Mouse (Mus musculus) intestine, embryonic 15.5 days (tissue): Measurements from ENCODE around the gene Scgb3a1. TPM values are rescaled to one million over a fixed set of nuclear protein-coding genes. Genes with fewer than 3 reads are reported as not detected.
A peak's percentile ranks its signal among the peaks of the same experiment; 100 is the strongest.

Experiments
- ATAC-seq: fragments of 200-750 bp; cut with Nextera tagmentation; 2 replicates; pipeline ENCODE4 v1.8.0; 2017; ENCODE audit warnings: moderate TSS enrichment, moderate library complexity
- H3K27ac ChIP-seq: fragments of 300-500 bp; sonication (generic); 2 replicates; pipeline ENCODE4 v1.5.1; 2015; ENCODE audit warnings: mild to moderate bottlenecking, inconsistent platforms
- H3K27me3 ChIP-seq: fragments of 300-500 bp; sonication (generic); replicated peaks from 2 replicates; pipeline ENCODE4 v1.6.1; 2015; ENCODE audit warnings: inconsistent platforms
- H3K36me3 ChIP-seq: fragments of 300-500 bp; sonication (generic); 2 replicates; pipeline ENCODE4 v1.6.1; 2015; ENCODE audit warnings: inconsistent platforms
- H3K4me1 ChIP-seq: fragments of 300-500 bp; sonication (generic); replicated peaks from 2 replicates; pipeline ENCODE4 v1.6.1; 2015; ENCODE audit warnings: inconsistent platforms
- H3K4me2 ChIP-seq: fragments of 300-500 bp; sonication (generic); replicated peaks from 2 replicates; pipeline ENCODE4 v1.6.1; 2015; ENCODE audit warnings: mild to moderate bottlenecking, inconsistent platforms
- H3K4me3 ChIP-seq: fragments of 300-500 bp; sonication (generic); replicated peaks from 2 replicates; pipeline ENCODE4 v1.5.1; 2015; ENCODE audit warnings: inconsistent platforms
- H3K9ac ChIP-seq: fragments of 300-500 bp; sonication (generic); 2 replicates; pipeline ENCODE4 v1.6.1; 2015; ENCODE audit warnings: inconsistent platforms
- H3K9me3 ChIP-seq: fragments of 300-500 bp; sonication (generic); 2 replicates; pipeline ENCODE4 v1.6.1; 2016; ENCODE audit warnings: inconsistent platforms
- WGBS: fragments of 180-500 bp; shearing (Covaris S2); methylation state at CpG from one replicate; pipeline ENCODE4 v1.1.7; 2015; 5-methylcytosine and 5-hydroxymethylcytosine counted together
- polyA plus RNA-seq: library from polyadenylated mRNA; unstranded; fragments of >200 nt; fragmentation: Nextera tagmentation; extraction: Ambion mirVana; gene quantifications from 2 replicates; pipeline ENCODE4 v1.2.1, GENCODE M21; 2015

Gene Scgb3a1
- polyA plus RNA-seq, 1 experiment from 2014 or later = not detected

GRCm38 (mm10) chr11:49650113-49650993 is 13.1 kb upstream of the Scgb3a1 start:
- Histone ChIP-seq H3K27me3 (no peaks in the 10 kb centered on the region), H3K9ac (no peak overlapping the region), H3K4me2 (no peak overlapping the region), H3K36me3 (no peaks in the 10 kb centered on the region), H3K9me3 (no peaks in the 10 kb centered on the region), H3K27ac (no peak overlapping the region), H3K4me3 (no peak overlapping the region), H3K4me1 (peaks cover 4% of the 10 kb centered on the region; the same call in 1 of the 2 replicates)
- 55% methylated on average over 18 of the region's 18 CpGs for WGBS
- no peak for ATAC-seq

- Histone ChIP-seq H3K36me3 (no peaks in the 10 kb centered on the region), H3K27me3 (no peaks in the 10 kb centered on the region), H3K4me2 (no peak overlapping the region), H3K9ac (no peak overlapping the region), H3K4me3 (no peak overlapping the region), H3K9me3 (no peaks in the 10 kb centered on the region), H3K4me1 (peaks cover 4% of the 10 kb centered on the region; the same call in 1 of the 2 replicates), H3K27ac (no peak overlapping the region)
- 66% methylated on average over 16 of the region's 16 CpGs for WGBS
- ATAC-seq = no peak
Observed at GRCm38 (mm10) chr11:49650994-49651761, 12.2 kb upstream of the Scgb3a1 start.

- Histone ChIP-seq H3K9me3 (no peaks in the 10 kb centered on the region), H3K36me3 (no peaks in the 10 kb centered on the region), H3K27ac (no peak overlapping the region), H3K4me1 (peaks cover 4% of the 10 kb centered on the region; the same call in 1 of the 2 replicates), H3K4me3 (no peak overlapping the region), H3K9ac (no peak overlapping the region), H3K27me3 (no peaks in the 10 kb centered on the region), H3K4me2 (no peak overlapping the region)
- 83% methylated on average over 10 of the region's 10 CpGs for WGBS
- ATAC-seq = no peak
Observed at GRCm38 (mm10) chr11:49651762-49652322, 11.6 kb upstream of the Scgb3a1 start.

GRCm38 (mm10) chr11:49652401-49653078 is 10.9 kb upstream of the Scgb3a1 start:
- Histone ChIP-seq H3K9me3 (no peaks in the 10 kb centered on the region), H3K4me2 (peak overlapping the region; percentile 40), H3K36me3 (no peaks in the 10 kb centered on the region), H3K9ac (no peak overlapping the region), H3K4me3 (no peak overlapping the region), H3K27me3 (no peaks in the 10 kb centered on the region), H3K4me1 (peaks cover 4% of the 10 kb centered on the region; the same call in 1 of the 2 replicates), H3K27ac (no peak overlapping the region)
- ATAC-seq = peak; percentile 84
- 22% methylated on average over 19 of the region's 19 CpGs for WGBS

GRCm38 (mm10) chr11:49653079-49653408 is 10.4 kb upstream of the Scgb3a1 start:
- Histone ChIP-seq H3K9ac (no peak overlapping the region), H3K27ac (no peak overlapping the region), H3K4me1 (peaks cover 4% of the 10 kb centered on the region; the same call in 1 of the 2 replicates), H3K4me3 (no peak overlapping the region), H3K9me3 (no peaks in the 10 kb centered on the region), H3K27me3 (no peaks in the 10 kb centered on the region), H3K4me2 (peak overlapping the region; percentile 40), H3K36me3 (no peaks in the 10 kb centered on the region)
- 34% methylated on average over 11 of the region's 11 CpGs for WGBS
- peak; percentile 65 for ATAC-seq

- Histone ChIP-seq H3K9me3 (no peaks in the 10 kb centered on the region), H3K4me3 (no peak overlapping the region), H3K9ac (no peak overlapping the region), H3K4me2 (no peak overlapping the region), H3K27me3 (no peaks in the 10 kb centered on the region), H3K36me3 (no peaks in the 10 kb centered on the region), H3K27ac (no peak overlapping the region), H3K4me1 (peaks cover 4% of the 10 kb centered on the region; the same call in 1 of the 2 replicates)
- WGBS = 84% methylated on average over 5 of the region's 5 CpGs
- no peak for ATAC-seq
Observed at GRCm38 (mm10) chr11:49654651-49655050, 8.8 kb upstream of the Scgb3a1 start.

GRCm38 (mm10) chr11:49655501-49655900 is 7.9 kb upstream of the Scgb3a1 start:
- no peak for ATAC-seq
- peaks cover 4% of the 10 kb centered on the region; the same call in 1 of the 2 replicates for H3K4me1 ChIP-seq

GRCm38 (mm10) chr11:49658065-49658464 is 5.3 kb upstream of the Scgb3a1 start:
- no peaks in the 10 kb centered on the region for H3K9me3 ChIP-seq
- H3K27ac ChIP-seq = no peak overlapping the region
- no peak overlapping the region for H3K9ac ChIP-seq
- no peak overlapping the region for H3K4me2 ChIP-seq
- no peak for ATAC-seq
- WGBS = 66% methylated on average over 4 of the region's 4 CpGs
- H3K27me3 ChIP-seq = no peaks in the 10 kb centered on the region
- no peaks in the 10 kb centered on the region for H3K36me3 ChIP-seq
- peaks cover 2% of the 10 kb centered on the region; the same call in 1 of the 2 replicates for H3K4me1 ChIP-seq
- H3K4me3 ChIP-seq = no peak overlapping the region

More at GRCm38 (mm10) chr11:49655501-49655900, 7.9 kb upstream of the Scgb3a1 start:
- Histone ChIP-seq H3K9me3 (no peaks in the 10 kb centered on the region), H3K27me3 (no peaks in the 10 kb centered on the region), H3K36me3 (no peaks in the 10 kb centered on the region), H3K4me3 (no peak overlapping the region), H3K9ac (no peak overlapping the region), H3K27ac (no peak overlapping the region), H3K4me2 (no peak overlapping the region)

- ATAC-seq = no peak
- Histone ChIP-seq H3K27me3 (no peaks in the 10 kb centered on the region), H3K9ac (no peak overlapping the region), H3K4me1 (no peaks in the 10 kb centered on the region), H3K4me2 (no peak overlapping the region), H3K4me3 (no peak overlapping the region), H3K9me3 (no peaks in the 10 kb centered on the region), H3K36me3 (no peaks in the 10 kb centered on the region), H3K27ac (no peak overlapping the region)
- WGBS = 72% methylated on average over 10 of the region's 10 CpGs
Observed at GRCm38 (mm10) chr11:49658791-49659469, 4.5 kb upstream of the Scgb3a1 start.

- Histone ChIP-seq H3K4me3 (no peak overlapping the region), H3K4me1 (no peaks in the 10 kb centered on the region), H3K9me3 (no peaks in the 10 kb centered on the region), H3K9ac (no peak overlapping the region), H3K27me3 (no peaks in the 10 kb centered on the region), H3K4me2 (no peak overlapping the region), H3K27ac (no peak overlapping the region), H3K36me3 (no peaks in the 10 kb centered on the region)
- WGBS = 70% methylated on average over 7 of the region's 7 CpGs
- no peak for ATAC-seq
Observed at GRCm38 (mm10) chr11:49659470-49659799, 4.0 kb upstream of the Scgb3a1 start.

- Histone ChIP-seq H3K9me3 (no peaks in the 10 kb centered on the region), H3K9ac (no peak overlapping the region), H3K27ac (no peak overlapping the region), H3K4me3 (no peak overlapping the region), H3K4me1 (no peaks in the 10 kb centered on the region), H3K27me3 (no peaks in the 10 kb centered on the region), H3K4me2 (no peak overlapping the region), H3K36me3 (no peaks in the 10 kb centered on the region)
- ATAC-seq = no peak
- 52% methylated on average over 15 of the region's 15 CpGs for WGBS
Observed at GRCm38 (mm10) chr11:49662292-49662780, 1.1 kb upstream of the Scgb3a1 start.
